Mouse (Mus musculus) midbrain, embryonic 16.5 days (tissue): ENCODE results near the gene Rdh9. TPM values are rescaled to one million over a fixed set of nuclear protein-coding genes. Genes with fewer than 3 reads are reported as not detected.

Experiments
- ATAC-seq: fragments of 200-750 bp; cut with Nextera tagmentation; 2 replicates; pipeline ENCODE4 v1.8.0; 2017; ENCODE audit warnings: moderate TSS enrichment
- H3K27ac ChIP-seq: fragments of 300-500 bp; sonication (generic); 2 replicates; pipeline ENCODE4 v1.5.1; 2014; ENCODE audit warnings: mild to moderate bottlenecking, low read length, mixed read lengths
- H3K27me3 ChIP-seq: fragments of 300-500 bp; sonication (generic); 2 replicates; pipeline ENCODE4 v1.6.1; 2014; ENCODE audit warnings: low read depth, low read length, mixed read lengths; ENCODE audit not compliant: control insufficient read depth, insufficient read depth
- H3K36me3 ChIP-seq: fragments of 300-500 bp; sonication (generic); 2 replicates; pipeline ENCODE4 v1.6.1; 2014; ENCODE audit warnings: mild to moderate bottlenecking, low read length, moderate library complexity, mixed read lengths; ENCODE audit not compliant: control insufficient read depth, insufficient read depth
- H3K4me1 ChIP-seq: fragments of 300-500 bp; sonication (generic); 2 replicates; pipeline ENCODE4 v1.6.1; 2014; ENCODE audit warnings: mild to moderate bottlenecking, low read length, mixed read lengths; ENCODE audit not compliant: control insufficient read depth, insufficient read depth
- H3K4me2 ChIP-seq: fragments of 300-500 bp; sonication (generic); 2 replicates; pipeline ENCODE4 v1.6.1; 2014; ENCODE audit warnings: mild to moderate bottlenecking, low read length, mixed read lengths
- H3K4me3 ChIP-seq: fragments of 300-500 bp; sonication (generic); 2 replicates; pipeline ENCODE4 v1.5.1; 2014; ENCODE audit warnings: low read depth, mild to moderate bottlenecking, low read length, moderate library complexity, mixed read lengths
- H3K9ac ChIP-seq: fragments of 300-500 bp; sonication (generic); 2 replicates; pipeline ENCODE4 v1.6.1; 2014; ENCODE audit warnings: low read depth, low read length, mixed read lengths
- H3K9me3 ChIP-seq: fragments of 300-500 bp; sonication (generic); replicated peaks from 2 replicates; pipeline ENCODE4 v1.6.1; 2014; ENCODE audit warnings: mild to moderate bottlenecking, low read length, mixed read lengths; ENCODE audit not compliant: control insufficient read depth, poor library complexity, severe bottlenecking
- WGBS: fragments of 180-500 bp; shearing (Covaris S2); extraction: QIAGEN DNeasy Blood & Tissue Kit; methylation state at CpG from one replicate; pipeline ENCODE4 v1.1.7; 2014; 5-methylcytosine and 5-hydroxymethylcytosine counted together
- polyA plus RNA-seq: library from polyadenylated mRNA; unstranded; fragments of >200 nt; fragmentation: Nextera tagmentation; extraction: Ambion mirVana; gene quantifications from 2 replicates; pipeline ENCODE4 v1.2.1, GENCODE M21; 2015

Rdh9 gene
- polyA plus RNA-seq, 1 experiment from 2014 or later: not detected

DNA sequence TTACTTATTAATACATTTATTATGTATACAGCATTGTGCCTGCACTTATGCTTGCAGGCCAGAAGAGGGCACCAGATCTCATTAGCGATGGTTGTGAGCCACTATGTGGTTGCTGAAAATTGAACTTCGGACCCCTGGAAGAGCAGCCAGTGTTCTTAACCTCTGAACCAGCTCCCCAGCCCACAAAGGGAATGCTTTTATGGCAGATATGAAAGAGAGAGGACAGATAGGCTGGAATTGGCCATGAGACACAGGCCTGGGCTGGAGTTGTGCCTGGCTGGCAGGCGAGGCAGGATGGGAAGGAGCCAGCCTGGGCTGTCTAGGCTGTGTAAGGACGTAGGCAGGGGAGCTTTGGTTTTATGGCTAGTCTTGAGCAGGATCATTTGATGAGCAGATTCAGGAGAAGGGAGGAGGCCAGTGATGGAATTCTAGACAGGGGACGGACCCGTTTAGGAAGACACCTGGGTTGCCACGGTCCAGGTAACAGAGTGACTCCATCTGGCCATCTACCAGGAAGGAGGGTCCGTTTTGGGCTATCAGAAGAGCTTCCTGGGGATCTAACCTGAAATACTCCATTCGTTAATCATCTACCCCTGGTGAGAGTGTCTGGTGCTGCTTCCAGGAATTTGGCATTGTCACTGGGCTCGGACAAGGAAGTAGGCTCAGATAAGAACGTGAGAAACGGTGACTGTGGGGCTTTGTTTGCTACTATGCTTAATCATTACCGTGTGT lies 37.9 kb upstream of the Rdh9 start:
- Histone ChIP-seq H3K9ac (no peak overlapping the region), H3K4me3 (peak overlapping the region; percentile 97; the same call in 1 of the 2 replicates), H3K4me2 (no peak overlapping the region; the same call in 1 of the 2 replicates), H3K27ac (no peak overlapping the region), H3K9me3 (no peaks in the 10 kb centered on the region), H3K4me1 (peaks cover 12% of the 10 kb centered on the region), H3K36me3 (peaks cover 18% of the 10 kb centered on the region), H3K27me3 (peaks cover 4% of the 10 kb centered on the region; the same call in 1 of the 2 replicates)
- ATAC-seq: no peak
- WGBS: 56% methylated on average over 13 of the region's 13 CpGs

GRCm38 (mm10) chr10:127739083-127739660 lies 37.0 kb upstream of the Rdh9 start, which contains the start of gene Zbtb39:
Gene Zbtb39 (plus strand): TSS chr10:127739538.
- peak within 1 kb of the TSS; percentile 79 for H3K4me2 ChIP-seq
- peak within 1 kb of the TSS; percentile 81 for H3K27ac ChIP-seq
- peak; percentile 88 for ATAC-seq
- H3K9me3 ChIP-seq: no peaks in the 10 kb centered on the region
- H3K36me3 ChIP-seq: peaks cover 25% of the 10 kb centered on the region
- H3K4me1 ChIP-seq: peaks cover 12% of the 10 kb centered on the region
- peak within 1 kb of the TSS; percentile 97 for H3K4me3 ChIP-seq
- no peaks in the 10 kb centered on the region for H3K27me3 ChIP-seq
- 2% methylated on average over 47 of the region's 61 CpGs for WGBS
- peak within 1 kb of the TSS; percentile 95 for H3K9ac ChIP-seq

DNA sequence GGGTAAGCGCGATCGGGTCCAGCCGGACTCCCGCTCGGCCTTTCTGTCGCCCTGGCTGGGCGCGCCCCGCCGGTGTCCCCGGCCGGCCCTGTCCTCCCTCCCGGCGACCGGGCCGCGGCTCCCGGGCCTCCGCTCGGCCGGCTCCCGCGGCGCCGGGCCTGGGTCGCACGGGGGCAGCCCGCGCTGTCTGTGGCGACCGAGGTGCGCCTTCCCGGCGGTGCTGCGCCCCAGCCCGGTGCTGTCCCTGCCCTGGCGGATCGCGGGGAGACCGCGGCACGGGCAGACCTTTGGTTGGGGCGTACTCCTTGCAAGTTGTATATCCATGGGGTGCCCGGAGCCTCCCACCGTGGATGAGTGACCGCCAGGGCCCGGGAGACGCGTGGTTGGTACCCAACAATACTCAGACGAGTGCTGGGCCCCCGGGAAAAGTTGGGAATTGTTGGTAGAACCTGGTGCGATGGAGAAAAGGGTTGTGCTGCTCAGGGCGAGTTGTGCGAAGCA lies 36.5 kb upstream of the Rdh9 start:
- no peaks in the 10 kb centered on the region for H3K9me3 ChIP-seq
- peak overlapping the region; percentile 81 for H3K27ac ChIP-seq
- H3K27me3 ChIP-seq: no peaks in the 10 kb centered on the region
- peak overlapping the region; percentile 95 for H3K9ac ChIP-seq
- H3K4me3 ChIP-seq: peak overlapping the region; percentile 97
- peak; percentile 67 for ATAC-seq
- H3K36me3 ChIP-seq: peaks cover 25% of the 10 kb centered on the region
- peak overlapping the region; percentile 79 for H3K4me2 ChIP-seq
- H3K4me1 ChIP-seq: peaks cover 12% of the 10 kb centered on the region
- under 1% methylated on average over 55 of the region's 55 CpGs for WGBS

DNA sequence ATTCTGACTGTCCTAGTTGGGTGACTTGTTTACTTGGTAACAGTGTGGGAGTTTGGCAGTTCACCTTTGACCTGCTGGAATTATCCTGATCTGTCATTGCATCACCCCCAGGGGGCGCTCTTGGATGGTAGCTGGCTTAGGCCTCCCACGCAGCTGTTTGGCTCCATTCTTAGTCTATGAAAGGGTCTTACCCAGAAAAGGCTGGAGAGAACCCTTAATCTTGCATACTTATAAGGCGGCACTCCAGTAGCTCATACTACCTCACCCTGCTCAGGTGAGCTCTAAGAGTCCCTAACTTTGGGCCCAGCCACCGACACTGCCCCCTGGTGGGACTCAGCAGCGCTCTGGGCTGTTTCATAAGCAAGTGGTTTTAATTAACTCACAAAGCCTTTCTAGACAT lies 31.5 kb upstream of the Rdh9 start:
- no peaks in the 10 kb centered on the region for H3K27me3 ChIP-seq
- no peak overlapping the region for H3K4me2 ChIP-seq
- no peak overlapping the region for H3K9ac ChIP-seq
- no peak overlapping the region for H3K4me3 ChIP-seq
- peaks cover 38% of the 10 kb centered on the region for H3K36me3 ChIP-seq
- 75% methylated on average over 5 of the region's 5 CpGs for WGBS
- no peaks in the 10 kb centered on the region for H3K9me3 ChIP-seq
- peaks cover 10% of the 10 kb centered on the region for H3K4me1 ChIP-seq
- no peak for ATAC-seq
- no peak overlapping the region for H3K27ac ChIP-seq

- H3K4me1 ChIP-seq: peaks cover under 1% of the 10 kb centered on the region; the same call in 1 of the 2 replicates
- no peak overlapping the region for H3K9ac ChIP-seq
- H3K4me2 ChIP-seq: no peak overlapping the region
- WGBS: 83% methylated on average over 5 of the region's 5 CpGs
- H3K9me3 ChIP-seq: no peaks in the 10 kb centered on the region
- ATAC-seq: no peak
- H3K4me3 ChIP-seq: no peak overlapping the region
- H3K27ac ChIP-seq: no peak overlapping the region
- no peaks in the 10 kb centered on the region for H3K27me3 ChIP-seq
- H3K36me3 ChIP-seq: peaks cover 38% of the 10 kb centered on the region
These were observed 30.3 kb upstream of the Rdh9 start for GRCm38 (mm10) chr10:127745886-127746285.

DNA sequence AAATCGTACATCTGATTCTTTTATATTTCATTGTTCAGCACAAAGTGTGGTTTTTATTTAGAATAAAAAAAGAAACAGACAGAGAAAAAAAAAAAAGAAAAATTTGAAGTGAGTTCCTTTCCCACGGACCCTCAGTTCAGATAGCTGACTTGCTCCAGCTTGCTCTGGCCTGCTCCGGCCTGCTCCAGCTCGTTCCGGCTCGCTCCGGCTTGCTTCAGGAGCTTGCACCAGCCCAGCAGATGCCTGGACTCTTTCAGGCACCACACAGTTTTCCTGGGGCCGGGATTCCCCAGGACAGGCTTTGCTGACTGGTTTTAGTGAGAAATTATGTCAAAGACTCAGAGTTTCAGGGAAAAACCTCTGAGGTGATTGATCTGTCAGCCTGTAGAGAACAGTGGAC lies 28.9 kb upstream of the Rdh9 start:
- Histone ChIP-seq H3K4me2 (no peak overlapping the region), H3K9ac (no peak overlapping the region), H3K27ac (no peak overlapping the region), H3K4me3 (no peak overlapping the region), H3K27me3 (no peaks in the 10 kb centered on the region), H3K9me3 (no peaks in the 10 kb centered on the region), H3K36me3 (peaks cover 30% of the 10 kb centered on the region), H3K4me1 (no peaks in the 10 kb centered on the region)
- WGBS: 95% methylated on average over 8 of the region's 8 CpGs
- ATAC-seq: no peak

DNA sequence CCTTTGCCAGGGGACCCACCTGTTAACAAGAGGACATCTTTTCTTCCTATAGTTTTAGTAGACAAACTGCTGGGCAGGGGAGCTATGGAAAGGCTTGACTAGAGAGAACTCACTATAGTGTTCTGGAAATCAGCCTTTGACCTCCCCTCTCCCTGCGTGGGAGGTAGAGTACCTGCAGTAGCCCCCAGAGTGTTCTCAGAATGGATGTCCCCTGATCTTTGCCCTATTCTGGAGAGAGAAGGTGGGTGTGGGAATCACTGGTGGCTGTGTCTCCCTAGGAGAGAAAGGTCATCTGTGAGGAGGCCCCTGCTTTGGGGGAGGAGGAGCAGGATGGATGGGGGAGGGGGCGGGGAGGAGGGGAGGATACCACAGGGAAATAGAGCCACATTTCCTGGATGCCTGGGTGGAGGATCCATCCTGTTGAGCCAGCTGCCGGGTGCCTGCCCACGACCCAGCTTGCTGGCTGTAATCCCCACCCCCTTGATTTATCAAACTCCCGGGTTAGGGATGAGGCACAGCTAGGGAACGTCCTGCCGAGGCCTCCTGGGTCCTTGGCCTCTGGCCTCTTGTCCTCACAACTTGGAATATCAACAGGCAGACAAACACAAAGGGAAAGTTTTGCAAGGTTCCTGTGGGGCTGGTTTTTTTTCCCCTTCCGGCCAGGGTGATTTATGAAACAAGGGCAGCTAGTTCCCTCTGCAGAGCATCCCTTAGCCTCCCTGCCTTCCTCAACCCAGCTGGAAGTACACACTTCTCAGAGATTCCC lies 27.2 kb upstream of the Rdh9 start:
- H3K4me3 ChIP-seq: no peak overlapping the region
- H3K4me1 ChIP-seq: no peaks in the 10 kb centered on the region
- peak overlapping the region; percentile 29; the same call in 1 of the 2 replicates for H3K4me2 ChIP-seq
- no peak overlapping the region for H3K27ac ChIP-seq
- 0 out of 2 replicates have a peak overlapping the region, but pooled peaks have one; percentile 13 for H3K9ac ChIP-seq
- no peaks in the 10 kb centered on the region for H3K27me3 ChIP-seq
- WGBS: 21% methylated on average over 8 of the region's 8 CpGs
- no peak for ATAC-seq
- peaks cover 13% of the 10 kb centered on the region for H3K36me3 ChIP-seq
- H3K9me3 ChIP-seq: no peaks in the 10 kb centered on the region

DNA sequence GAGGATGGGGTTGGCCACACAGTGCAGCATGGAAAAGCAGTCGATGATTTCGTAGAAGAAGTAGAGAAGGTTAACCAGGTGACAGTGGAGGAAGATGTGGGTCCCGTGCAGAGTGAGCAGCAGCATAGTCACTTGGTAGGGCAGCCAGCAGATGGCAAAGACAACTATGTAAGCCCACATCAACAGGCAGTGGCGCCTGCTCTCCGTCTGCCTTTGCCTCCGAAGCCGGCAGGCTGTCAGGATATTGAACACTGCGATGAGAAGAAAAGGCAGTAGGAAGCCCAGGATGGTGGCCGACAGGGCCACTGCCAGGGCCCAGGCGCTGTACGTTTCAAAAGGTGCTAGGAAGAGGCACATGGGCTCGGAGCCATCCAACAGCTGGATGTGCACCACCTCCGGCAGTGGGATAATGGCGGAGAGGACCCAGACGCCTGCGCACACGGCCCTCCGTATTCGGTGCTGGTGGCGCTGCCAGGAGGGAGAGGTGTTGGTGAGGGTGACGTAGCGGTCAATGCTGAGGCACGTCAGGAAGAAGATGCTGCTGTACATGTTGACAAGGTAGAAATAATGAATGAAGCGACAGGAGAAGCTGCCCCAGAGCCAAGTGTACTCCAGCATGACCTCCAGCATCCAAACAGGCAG lies 25.9 kb upstream of the Rdh9 start:
- 54% methylated on average over 24 of the region's 24 CpGs for WGBS
- H3K9ac ChIP-seq: no peak overlapping the region
- no peaks in the 10 kb centered on the region for H3K27me3 ChIP-seq
- H3K4me1 ChIP-seq: no peaks in the 10 kb centered on the region
- ATAC-seq: no peak
- H3K36me3 ChIP-seq: peaks cover 13% of the 10 kb centered on the region
- H3K27ac ChIP-seq: no peak overlapping the region
- no peaks in the 10 kb centered on the region for H3K9me3 ChIP-seq
- H3K4me2 ChIP-seq: peak overlapping the region; percentile 29
- H3K4me3 ChIP-seq: peak overlapping the region; percentile 11
